Mouse (Mus musculus) bone marrow macrophage, adult 2 months (primary cell): ENCODE data around the gene Atp4b. TPM values are rescaled to one million over a fixed set of nuclear protein-coding genes. Genes with fewer than 3 reads are reported as not detected.

ENCODE experiments used
- polyA plus RNA-seq: library from polyadenylated mRNA; stranded (reverse); fragments of >200 nt; gene quantifications from 2 replicates; pipeline ENCODE4 v1.2.4, GENCODE M21; 2012; ENCODE audit not compliant: missing spikeins, insufficient read depth, insufficient read length

Gene Atp4b
- polyA plus RNA-seq, 1 experiment: not detected

Other genes starting within 250 kb of the Atp4b start
- gene Lamp1, start 237.7 kb downstream of the Atp4b start, polyA plus RNA-seq: 1,527 and 1,629 TPM in 2 replicates
- gene Grtp1, start 196.2 kb downstream of the Atp4b start, polyA plus RNA-seq: 2.0 and 4.0 TPM in 2 replicates
- not detected in 2 replicates for gene Adprhl1, start 142.7 kb downstream of the Atp4b start, polyA plus RNA-seq
- 15.4 and 16.2 TPM in 2 replicates for gene Dcun1d2, start 108.7 kb downstream of the Atp4b start, polyA plus RNA-seq
- 36.8 and 41.8 TPM in 2 replicates for gene Tmco3, start 108.6 kb downstream of the Atp4b start, polyA plus RNA-seq
- 50.0 and 52.0 TPM in 2 replicates for gene Tfdp1, start 58.1 kb downstream of the Atp4b start, polyA plus RNA-seq
- gene Grk1, start 8.3 kb upstream of the Atp4b start, polyA plus RNA-seq: not detected in 2 replicates
- not detected in 2 replicates for gene Tmem255b, start 38.4 kb upstream of the Atp4b start, polyA plus RNA-seq
- gene Gas6, start 97.7 kb upstream of the Atp4b start, polyA plus RNA-seq: 299 and 319 TPM in 2 replicates
- gene 1700029H14Rik, start 165.6 kb upstream of the Atp4b start, polyA plus RNA-seq: not detected in 2 replicates